Mouse (Mus musculus) liver, embryonic 13.5 days (tissue): Measurements from ENCODE around the gene Crybg1. TPM values are rescaled to one million over a fixed set of nuclear protein-coding genes. Genes with fewer than 3 reads are reported as not detected.

Source experiments
- ATAC-seq: fragments of 200-750 bp; cut with Nextera tagmentation; 2 replicates; pipeline ENCODE4 v1.8.0; 2017; ENCODE audit warnings: low read depth, mild to moderate bottlenecking, moderate number of reproducible peaks, moderate library complexity
- DNase-seq: peaks from one replicate; pipeline ENCODE4 v3.0.0; 2022
- H3K27ac ChIP-seq: fragments of 300-500 bp; sonication (generic); 2 replicates; pipeline ENCODE4 v1.5.1; 2015; ENCODE audit warnings: moderate library complexity, mild to moderate bottlenecking, inconsistent platforms
- H3K27me3 ChIP-seq: fragments of 300-500 bp; sonication (generic); 2 replicates; pipeline ENCODE4 v1.6.1; 2015; ENCODE audit warnings: mild to moderate bottlenecking, inconsistent platforms
- H3K36me3 ChIP-seq: fragments of 300-500 bp; sonication (generic); 2 replicates; pipeline ENCODE4 v1.6.1; 2015; ENCODE audit warnings: mild to moderate bottlenecking, inconsistent platforms
- H3K4me1 ChIP-seq: fragments of 300-500 bp; sonication (generic); replicated peaks from 2 replicates; pipeline ENCODE4 v1.6.1; 2015; ENCODE audit warnings: inconsistent platforms
- H3K4me2 ChIP-seq: fragments of 300-500 bp; sonication (generic); 2 replicates; pipeline ENCODE4 v1.6.1; 2015; ENCODE audit warnings: inconsistent platforms, mild to moderate bottlenecking, moderate library complexity
- H3K4me3 ChIP-seq: fragments of 300-500 bp; sonication (generic); replicated peaks from 2 replicates; pipeline ENCODE4 v1.5.1; 2015; ENCODE audit warnings: mild to moderate bottlenecking, inconsistent platforms
- H3K9ac ChIP-seq: fragments of 300-500 bp; sonication (generic); 2 replicates; pipeline ENCODE4 v1.6.1; 2015; ENCODE audit warnings: mild to moderate bottlenecking, inconsistent platforms
- H3K9me3 ChIP-seq: fragments of 300-500 bp; sonication (generic); replicated peaks from 2 replicates; pipeline ENCODE4 v1.6.1; 2016; ENCODE audit warnings: inconsistent platforms
- WGBS: fragments of 180-500 bp; shearing (Covaris S2); methylation state at CpG from one replicate; pipeline ENCODE4 v1.1.7; 2015; ENCODE audit not compliant: insufficient replicate concordance; 5-methylcytosine and 5-hydroxymethylcytosine counted together
- polyA plus RNA-seq: library from polyadenylated mRNA; unstranded; fragments of >200 nt; fragmentation: Nextera tagmentation; extraction: Ambion mirVana; gene quantifications from 2 replicates; pipeline ENCODE4 v1.2.1, GENCODE M21; 2015

Crybg1 gene
- polyA plus RNA-seq, 1 experiment from 2014 or later: 0.24 TPM

GRCm38 (mm10) chr10:44143401-44143800 lies 5.3 kb downstream of the Crybg1 start:
- H3K9ac ChIP-seq: no peak overlapping the region
- DNase-seq (no peak), ATAC-seq (no peak)
- no peak overlapping the region for H3K27ac ChIP-seq
- WGBS: 81% methylated on average over 10 of the region's 10 CpGs
- no peaks in the 10 kb centered on the region for H3K36me3 ChIP-seq
- H3K27me3 ChIP-seq: peaks cover 20% of the 10 kb centered on the region
- no peaks in the 10 kb centered on the region for H3K9me3 ChIP-seq
- H3K4me3 ChIP-seq: no peak overlapping the region
- H3K4me1 ChIP-seq: peaks cover under 1% of the 10 kb centered on the region; the same call in 1 of the 2 replicates
- no peak overlapping the region for H3K4me2 ChIP-seq

DNA sequence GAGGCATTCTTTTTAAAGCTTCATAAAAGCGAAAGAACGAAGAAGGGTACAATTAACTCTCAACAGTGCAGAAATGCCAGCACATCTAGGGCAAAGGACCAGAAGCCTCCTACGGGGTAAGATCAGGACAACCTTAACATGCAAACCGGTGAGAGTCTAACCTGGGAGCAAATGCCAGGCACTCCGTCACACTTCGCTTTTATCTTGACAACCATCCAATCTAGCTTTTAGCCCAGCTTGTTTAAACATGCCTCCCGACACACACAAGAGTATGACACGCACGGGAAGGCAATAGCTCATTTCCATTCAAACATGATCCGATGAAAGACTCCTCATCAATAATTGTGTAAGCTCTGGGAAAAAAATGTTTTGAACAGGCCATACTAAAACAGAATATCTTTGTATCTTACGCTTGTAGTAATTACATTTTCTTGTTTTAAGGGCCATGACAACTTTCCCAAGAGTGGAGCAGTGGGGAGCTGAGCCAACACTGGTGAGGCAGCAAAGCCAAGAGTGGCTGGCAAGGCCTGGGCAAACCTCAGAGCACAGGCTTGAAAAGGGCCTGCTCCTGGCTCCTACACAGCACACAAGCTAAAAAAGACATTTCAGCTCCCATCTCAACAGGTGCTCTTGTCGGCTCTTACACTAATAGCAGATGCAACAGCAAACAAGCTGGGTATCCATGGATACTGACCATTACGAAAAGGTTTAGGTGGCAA lies 10.4 kb downstream of the Crybg1 start:
- H3K27ac ChIP-seq: no peak overlapping the region
- no peak overlapping the region for H3K9ac ChIP-seq
- no peaks in the 10 kb centered on the region for H3K4me1 ChIP-seq
- no peaks in the 10 kb centered on the region for H3K36me3 ChIP-seq
- DNase-seq (no peak), ATAC-seq (no peak)
- 68% methylated on average over 13 of the region's 13 CpGs for WGBS
- no peak overlapping the region for H3K4me2 ChIP-seq
- H3K4me3 ChIP-seq: no peak overlapping the region
- no peaks in the 10 kb centered on the region for H3K27me3 ChIP-seq
- H3K9me3 ChIP-seq: no peaks in the 10 kb centered on the region

GRCm38 (mm10) chr10:44126047-44126446 lies 22.6 kb downstream of the Crybg1 start:
- Histone ChIP-seq H3K27ac (no peak overlapping the region), H3K4me2 (no peak overlapping the region), H3K4me1 (no peaks in the 10 kb centered on the region), H3K27me3 (no peaks in the 10 kb centered on the region), H3K9ac (no peak overlapping the region), H3K9me3 (no peaks in the 10 kb centered on the region), H3K4me3 (no peak overlapping the region), H3K36me3 (no peaks in the 10 kb centered on the region)
- WGBS: 74% methylated on average over 5 of the region's 5 CpGs
- DNase-seq: no peak
- no peak for ATAC-seq

- no peak overlapping the region for H3K4me3 ChIP-seq
- no peaks in the 10 kb centered on the region for H3K9me3 ChIP-seq
- no peaks in the 10 kb centered on the region for H3K36me3 ChIP-seq
- 52% methylated on average over 6 of the region's 6 CpGs for WGBS
- no peaks in the 10 kb centered on the region for H3K4me1 ChIP-seq
- H3K27ac ChIP-seq: no peak overlapping the region
- ATAC-seq (no peak), DNase-seq (no peak)
- H3K9ac ChIP-seq: no peak overlapping the region
- no peak overlapping the region for H3K4me2 ChIP-seq
- H3K27me3 ChIP-seq: no peaks in the 10 kb centered on the region
These were observed 24.2 kb downstream of the Crybg1 start for GRCm38 (mm10) chr10:44124400-44124933.

GRCm38 (mm10) chr10:44118616-44119015 lies 30.0 kb downstream of the Crybg1 start:
- H3K4me2 ChIP-seq: no peak overlapping the region
- no peak for ATAC-seq
- 54% methylated on average over 4 of the region's 4 CpGs for WGBS
- no peak overlapping the region for H3K9ac ChIP-seq
- H3K4me3 ChIP-seq: no peak overlapping the region
- no peak overlapping the region for H3K27ac ChIP-seq
- no peaks in the 10 kb centered on the region for H3K27me3 ChIP-seq
- H3K9me3 ChIP-seq: no peaks in the 10 kb centered on the region
- H3K4me1 ChIP-seq: no peaks in the 10 kb centered on the region
- DNase-seq: no peak
- no peaks in the 10 kb centered on the region for H3K36me3 ChIP-seq

- 46% methylated on average over 5 of the region's 5 CpGs for WGBS
- no peak for ATAC-seq
- no peaks in the 10 kb centered on the region for H3K27me3 ChIP-seq
- no peaks in the 10 kb centered on the region for H3K4me1 ChIP-seq
- no peaks in the 10 kb centered on the region for H3K9me3 ChIP-seq
- H3K27ac ChIP-seq: no peak overlapping the region
- DNase-seq: no peak
- H3K4me2 ChIP-seq: no peak overlapping the region
- no peaks in the 10 kb centered on the region for H3K36me3 ChIP-seq
- H3K9ac ChIP-seq: no peak overlapping the region
- no peak overlapping the region for H3K4me3 ChIP-seq
These were observed 31.9 kb downstream of the Crybg1 start for GRCm38 (mm10) chr10:44116796-44117195.

GRCm38 (mm10) chr10:44114611-44115010 lies 34.0 kb downstream of the Crybg1 start:
- WGBS: 38% methylated on average over 4 of the region's 4 CpGs
- no peak overlapping the region for H3K9ac ChIP-seq
- H3K4me2 ChIP-seq: no peak overlapping the region
- H3K9me3 ChIP-seq: no peaks in the 10 kb centered on the region
- no peak for ATAC-seq
- no peaks in the 10 kb centered on the region for H3K4me1 ChIP-seq
- H3K27me3 ChIP-seq: no peaks in the 10 kb centered on the region
- H3K27ac ChIP-seq: no peak overlapping the region
- DNase-seq: no peak
- no peaks in the 10 kb centered on the region for H3K36me3 ChIP-seq
- no peak overlapping the region for H3K4me3 ChIP-seq

- Histone ChIP-seq H3K9ac (no peak overlapping the region), H3K9me3 (no peaks in the 10 kb centered on the region), H3K27ac (no peak overlapping the region), H3K4me2 (no peak overlapping the region), H3K36me3 (no peaks in the 10 kb centered on the region), H3K4me1 (no peaks in the 10 kb centered on the region), H3K4me3 (no peak overlapping the region), H3K27me3 (no peaks in the 10 kb centered on the region)
- ATAC-seq (no peak), DNase-seq (no peak)
- 64% methylated on average over 12 of the region's 12 CpGs for WGBS
These were observed 36.5 kb downstream of the Crybg1 start for GRCm38 (mm10) chr10:44112005-44112675.

- Histone ChIP-seq H3K4me3 (no peak overlapping the region), H3K4me2 (no peak overlapping the region), H3K36me3 (no peaks in the 10 kb centered on the region), H3K27ac (no peak overlapping the region), H3K27me3 (no peaks in the 10 kb centered on the region), H3K4me1 (no peaks in the 10 kb centered on the region), H3K9ac (no peak overlapping the region), H3K9me3 (no peaks in the 10 kb centered on the region)
- DNase-seq (no peak), ATAC-seq (no peak)
- WGBS: 71% methylated on average over 10 of the region's 10 CpGs
These were observed 37.5 kb downstream of the Crybg1 start for GRCm38 (mm10) chr10:44111168-44111567.

GRCm38 (mm10) chr10:44110460-44110859 lies 38.2 kb downstream of the Crybg1 start:
- no peak overlapping the region for H3K4me2 ChIP-seq
- H3K4me1 ChIP-seq: no peaks in the 10 kb centered on the region
- no peaks in the 10 kb centered on the region for H3K36me3 ChIP-seq
- H3K27me3 ChIP-seq: no peaks in the 10 kb centered on the region
- no peaks in the 10 kb centered on the region for H3K9me3 ChIP-seq
- no peak overlapping the region for H3K4me3 ChIP-seq
- H3K27ac ChIP-seq: no peak overlapping the region
- H3K9ac ChIP-seq: no peak overlapping the region
- no peak for ATAC-seq
- DNase-seq: no peak

DNA sequence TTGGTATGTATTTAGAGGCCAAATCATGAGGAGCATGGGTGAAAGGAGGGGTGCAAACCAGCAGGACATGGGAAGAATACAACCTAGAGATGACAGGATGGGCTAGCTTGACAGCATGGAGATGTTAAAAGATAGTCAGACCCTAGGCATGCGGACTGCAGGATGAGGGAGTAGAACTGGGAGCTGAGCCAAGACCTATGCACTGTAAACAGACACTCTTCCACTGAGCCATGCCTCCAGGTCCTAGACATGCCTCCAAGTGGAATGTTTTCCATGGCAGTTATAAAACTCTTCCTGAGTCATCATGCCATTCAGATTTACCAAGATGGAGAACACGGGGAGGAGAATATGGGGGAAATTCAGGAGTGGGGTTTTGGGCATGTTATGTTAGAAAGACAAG lies 53.9 kb downstream of the Crybg1 start:
- Histone ChIP-seq H3K4me2 (no peak overlapping the region), H3K9ac (no peak overlapping the region), H3K9me3 (0 out of 2 replicates have a peak, but pooled peaks cover 5% of the 10 kb centered on the region), H3K36me3 (no peaks in the 10 kb centered on the region), H3K4me1 (no peaks in the 10 kb centered on the region), H3K4me3 (no peak overlapping the region), H3K27me3 (no peaks in the 10 kb centered on the region), H3K27ac (no peak overlapping the region)
- no peak for DNase-seq
- 58% methylated on average over 2 of the region's 2 CpGs for WGBS
- ATAC-seq: no peak

DNA sequence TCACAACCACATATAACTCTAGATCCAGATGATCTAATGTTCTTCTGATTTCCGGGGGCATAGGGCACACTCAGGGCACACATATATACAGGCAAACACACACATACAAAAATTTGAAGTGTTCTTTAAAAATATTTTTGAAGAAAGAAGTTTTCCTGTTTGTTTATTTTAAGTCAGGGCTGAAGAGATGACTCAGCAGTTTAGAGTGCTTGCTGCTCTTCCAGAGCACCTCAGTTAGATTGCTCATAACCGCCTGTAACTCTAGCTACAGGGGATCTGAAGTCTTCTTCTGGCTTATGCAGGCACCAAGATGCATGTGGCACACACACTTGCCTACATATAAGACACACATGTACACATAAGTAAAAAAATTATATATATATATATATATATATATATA lies 56.9 kb downstream of the Crybg1 start:
- Histone ChIP-seq H3K27ac (no peak overlapping the region), H3K4me3 (no peak overlapping the region), H3K4me2 (no peak overlapping the region), H3K9ac (no peak overlapping the region), H3K27me3 (no peaks in the 10 kb centered on the region), H3K9me3 (0 out of 2 replicates have a peak, but pooled peaks cover 5% of the 10 kb centered on the region), H3K36me3 (no peaks in the 10 kb centered on the region), H3K4me1 (no peaks in the 10 kb centered on the region)
- DNase-seq: no peak
- 55% methylated on average over 2 of the region's 2 CpGs for WGBS
- ATAC-seq: no peak
